Mouse (Mus musculus) thymus, adult 2 months (tissue): Measurements from ENCODE around the gene Zscan21.

Experiments used
- CTCF ChIP-seq: fragments of 200-500 bp; IDR thresholded peaks from 2 replicates; pipeline ENCODE4 v1.5.1; 2012; ENCODE audit warnings: mild to moderate bottlenecking, control low read depth, low read length, moderate library complexity, borderline replicate concordance; ENCODE audit not compliant: control insufficient read depth, poor library complexity, insufficient read depth; ENCODE audit errors: extremely low read depth
- POLR2A ChIP-seq: fragments of 200-500 bp; IDR thresholded peaks from 2 replicates; pipeline ENCODE4 v1.6.1; 2012; ENCODE audit warnings: mild to moderate bottlenecking, low read length, control low read depth, moderate library complexity; ENCODE audit not compliant: control insufficient read depth, poor library complexity, insufficient read depth; ENCODE audit errors: extremely low read depth

- no peak for TF ChIP-seq CTCF
- TF ChIP-seq POLR2A = no peak
Measured at GRCm38 (mm10) chr5:138085421-138085911, 31.2 kb upstream of the Zscan21 start.
